Mouse (Mus musculus) thymus, adult 2 months (tissue): Measurements from ENCODE around the gene Rbms3.

Source experiments
- CTCF ChIP-seq: fragments of 200-500 bp; IDR thresholded peaks from 2 replicates; pipeline ENCODE4 v1.5.1; 2012; ENCODE audit warnings: mild to moderate bottlenecking, control low read depth, low read length, moderate library complexity, borderline replicate concordance; ENCODE audit not compliant: control insufficient read depth, poor library complexity, insufficient read depth; ENCODE audit errors: extremely low read depth
- POLR2A ChIP-seq: fragments of 200-500 bp; IDR thresholded peaks from 2 replicates; pipeline ENCODE4 v1.6.1; 2012; ENCODE audit warnings: mild to moderate bottlenecking, low read length, control low read depth, moderate library complexity; ENCODE audit not compliant: control insufficient read depth, poor library complexity, insufficient read depth; ENCODE audit errors: extremely low read depth

DNA sequence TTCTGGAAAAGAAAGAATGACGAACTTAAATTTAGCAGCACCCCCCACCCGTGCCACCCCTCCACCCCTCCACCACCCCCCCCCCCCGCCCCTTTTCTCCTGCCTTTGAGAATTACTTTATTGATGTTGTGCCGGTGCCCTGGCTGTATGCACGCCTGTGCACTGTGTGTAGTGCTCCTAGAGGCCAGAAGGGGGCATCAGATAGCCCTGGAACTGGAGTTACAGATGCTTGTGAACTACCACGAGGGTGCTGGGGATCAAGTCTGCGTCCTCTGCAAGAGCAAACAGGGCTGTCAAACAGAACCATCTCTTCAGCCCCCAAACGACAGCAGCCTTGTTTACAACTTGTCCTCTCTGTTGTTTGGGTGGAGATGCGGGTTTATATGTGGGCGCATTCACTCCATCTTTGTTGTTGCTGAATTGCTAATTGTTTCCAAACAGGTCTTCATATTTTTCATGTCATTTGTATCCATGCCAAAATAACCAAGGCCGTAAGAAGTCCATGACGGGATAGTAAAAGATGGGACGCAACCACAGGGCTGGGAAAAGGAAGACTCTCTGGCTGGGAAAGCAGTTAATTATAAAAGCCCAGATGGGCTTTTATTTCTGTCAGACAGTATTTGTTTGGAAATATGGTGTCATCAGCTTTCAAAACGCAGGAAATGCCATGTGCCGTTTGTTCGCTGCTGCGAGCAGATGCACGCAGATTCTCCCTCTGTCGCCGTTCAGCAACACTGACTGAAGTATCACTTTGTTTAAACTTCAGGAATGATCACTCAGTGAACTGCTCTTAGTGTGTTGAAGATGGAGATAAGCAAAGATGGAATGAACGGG lies 652.9 kb downstream of the Rbms3 start:
- TF ChIP-seq CTCF (no peak), POLR2A (no peak)
